Mouse (Mus musculus) stomach, embryonic 14.5 days (tissue): Measurements from ENCODE around the gene Rad54l. TPM values are rescaled to one million over a fixed set of nuclear protein-coding genes. Genes with fewer than 3 reads are reported as not detected.

Experiments
- ATAC-seq: fragments of 200-750 bp; cut with Nextera tagmentation; 2 replicates; pipeline ENCODE4 v1.8.0; 2017; ENCODE audit warnings: low read depth, moderate TSS enrichment; ENCODE audit not compliant: insufficient number of reproducible peaks, insufficient read depth, low FRiP score
- H3K27ac ChIP-seq: fragments of 300-500 bp; sonication (generic); 2 replicates; pipeline ENCODE4 v1.5.1; 2014; ENCODE audit warnings: mild to moderate bottlenecking, low read length, moderate library complexity, mixed read lengths
- H3K27me3 ChIP-seq: fragments of 300-500 bp; sonication (generic); 2 replicates; pipeline ENCODE4 v1.6.1; 2014; ENCODE audit warnings: low read length, control low read depth, mixed read lengths; ENCODE audit not compliant: control insufficient read depth, insufficient read depth
- H3K36me3 ChIP-seq: fragments of 300-500 bp; sonication (generic); 2 replicates; pipeline ENCODE4 v1.6.1; 2014; ENCODE audit warnings: mild to moderate bottlenecking, control low read depth, low read length, moderate library complexity, mixed read lengths; ENCODE audit not compliant: control insufficient read depth, insufficient read depth
- H3K4me1 ChIP-seq: fragments of 300-500 bp; sonication (generic); 2 replicates; pipeline ENCODE4 v1.6.1; 2014; ENCODE audit warnings: low read length, control low read depth, mixed read lengths; ENCODE audit not compliant: control insufficient read depth, insufficient read depth
- H3K4me2 ChIP-seq: fragments of 300-500 bp; sonication (generic); replicated peaks from 2 replicates; pipeline ENCODE4 v1.6.1; 2014; ENCODE audit warnings: low read depth, low read length, control low read depth
- H3K4me3 ChIP-seq: fragments of 300-500 bp; sonication (generic); 2 replicates; pipeline ENCODE4 v1.5.1; 2014; ENCODE audit warnings: low read depth, low read length, control low read depth
- H3K9ac ChIP-seq: fragments of 300-500 bp; sonication (generic); replicated peaks from 2 replicates; pipeline ENCODE4 v1.6.1; 2014; ENCODE audit warnings: low read depth, mild to moderate bottlenecking, control low read depth, low read length, moderate library complexity, mixed read lengths
- H3K9me3 ChIP-seq: fragments of 300-500 bp; sonication (generic); 2 replicates; pipeline ENCODE4 v1.6.1; 2016; ENCODE audit warnings: low read depth, low read length, control low read depth; ENCODE audit not compliant: control insufficient read depth
- WGBS: fragments of 180-500 bp; shearing (Covaris S2); extraction: QIAGEN DNeasy Blood & Tissue Kit; methylation state at CpG from one replicate; pipeline ENCODE4 v1.1.7; 2014; 5-methylcytosine and 5-hydroxymethylcytosine counted together
- polyA plus RNA-seq: library from polyadenylated mRNA; unstranded; fragments of >200 nt; fragmentation: Nextera tagmentation; extraction: Ambion mirVana; gene quantifications from 2 replicates; pipeline ENCODE4 v1.2.1, GENCODE M21; 2014

Gene Rad54l
- polyA plus RNA-seq, 1 experiment from 2014 or later = 31.0 TPM

GRCm38 (mm10) chr4:116048130-116048920, 75.2 kb downstream of the Rad54l start:
- Histone ChIP-seq H3K9ac (no peak overlapping the region), H3K27ac (no peak overlapping the region), H3K4me2 (no peak overlapping the region), H3K4me1 (0 out of 2 replicates have a peak, but pooled peaks cover 6% of the 10 kb centered on the region), H3K27me3 (no peaks in the 10 kb centered on the region), H3K4me3 (no peak overlapping the region), H3K9me3 (no peaks in the 10 kb centered on the region), H3K36me3 (peaks cover 13% of the 10 kb centered on the region; the same call in 1 of the 2 replicates)
- 59% methylated on average over 7 of the region's 7 CpGs for WGBS
- no peak for ATAC-seq

GRCm38 (mm10) chr4:116047681-116048080, 75.8 kb downstream of the Rad54l start:
- H3K27ac ChIP-seq = no peak overlapping the region
- 0 out of 2 replicates have a peak, but pooled peaks cover 5% of the 10 kb centered on the region for H3K4me1 ChIP-seq
- no peak overlapping the region for H3K4me3 ChIP-seq
- 88% methylated on average over 1 of the region's 1 CpGs for WGBS
- peaks cover 13% of the 10 kb centered on the region; the same call in 1 of the 2 replicates for H3K36me3 ChIP-seq
- no peak for ATAC-seq
- no peak overlapping the region for H3K9ac ChIP-seq
- no peak overlapping the region for H3K4me2 ChIP-seq
- no peaks in the 10 kb centered on the region for H3K27me3 ChIP-seq
- no peaks in the 10 kb centered on the region for H3K9me3 ChIP-seq

GRCm38 (mm10) chr4:116046604-116047003, 76.9 kb downstream of the Rad54l start:
- H3K4me1 ChIP-seq = no peaks in the 10 kb centered on the region
- peaks cover 13% of the 10 kb centered on the region; the same call in 1 of the 2 replicates for H3K36me3 ChIP-seq
- no peak overlapping the region for H3K4me3 ChIP-seq
- no peaks in the 10 kb centered on the region for H3K9me3 ChIP-seq
- no peak for ATAC-seq
- no peak overlapping the region for H3K9ac ChIP-seq
- no peak overlapping the region for H3K4me2 ChIP-seq
- H3K27ac ChIP-seq = no peak overlapping the region
- no peaks in the 10 kb centered on the region for H3K27me3 ChIP-seq
- WGBS = 80% methylated on average over 2 of the region's 2 CpGs

Other genes starting within 250 kb of the Rad54l start
- not detected in 2 replicates for gene Kncn, start 239.3 kb downstream of the Rad54l start, polyA plus RNA-seq
- not detected in 2 replicates for gene 6430628N08Rik, start 233.0 kb downstream of the Rad54l start, polyA plus RNA-seq
- gene Dmbx1, start 183.8 kb downstream of the Rad54l start, polyA plus RNA-seq = not detected in 2 replicates
- gene Faah, start 105.8 kb downstream of the Rad54l start, polyA plus RNA-seq = 8.3 and 8.5 TPM in 2 replicates
- 22.3 and 23.4 TPM in 2 replicates for gene Nsun4, start 69.8 kb downstream of the Rad54l start, polyA plus RNA-seq
- 520 and 565 TPM in 2 replicates for gene Uqcrh, start 48.6 kb downstream of the Rad54l start, polyA plus RNA-seq
- gene Lrrc41, start 48.4 kb downstream of the Rad54l start, polyA plus RNA-seq = 70.9 and 73.6 TPM in 2 replicates
- gene Pomgnt1, start 150 bp upstream of the Rad54l start, polyA plus RNA-seq = 56.5 and 61.7 TPM in 2 replicates
- gene Lurap1, start 27.6 kb upstream of the Rad54l start, polyA plus RNA-seq = 3.0 and 3.5 TPM in 2 replicates
- 50.2 and 51.7 TPM in 2 replicates for gene Tspan1, start 43.9 kb upstream of the Rad54l start, polyA plus RNA-seq
- gene 1700042G07Rik, start 49.7 kb upstream of the Rad54l start, polyA plus RNA-seq = not detected in 2 replicates
- gene Gm49337, start 49.7 kb upstream of the Rad54l start, polyA plus RNA-seq = not detected in 2 replicates
- 21.6 and 24.6 TPM in 2 replicates for gene Pik3r3, start 97.9 kb upstream of the Rad54l start, polyA plus RNA-seq